Mouse (Mus musculus) embryonic fibroblast, embryonic 13.5 days (primary cell): ENCODE data around the gene Smyd3.

ENCODE experiments used
- CTCF ChIP-seq: IDR thresholded peaks from 2 replicates; pipeline ENCODE4 v1.5.1; 2011; ENCODE audit warnings: mild to moderate bottlenecking, control low read depth, low read length, moderate library complexity, borderline replicate concordance; ENCODE audit not compliant: insufficient read depth
- POLR2A ChIP-seq: IDR thresholded peaks from 2 replicates; pipeline ENCODE4 v1.6.1; 2011; ENCODE audit warnings: low read depth, mild to moderate bottlenecking, control low read depth, low read length, moderate library complexity

GRCm38 (mm10) chr1:179487238-179487637, 30.6 kb downstream of the Smyd3 start:
- TF ChIP-seq CTCF (no peak), POLR2A (no peak)
